Mouse (Mus musculus) cerebellum, postnatal 14 days (tissue): ENCODE results near the gene F5.

ENCODE experiments used
- DNase-seq, 2 experiments: peaks; one replicate each; pipeline ENCODE4 v3.0.0; 2021; ENCODE audit warnings: mixed read lengths in 2 of 2

F5 gene

GRCm38 (mm10) chr1:164151387-164152088, at the start of gene F5:
Gene F5 (plus strand): TSS chr1:164151838.
- no peak for DNase-seq

DNA sequence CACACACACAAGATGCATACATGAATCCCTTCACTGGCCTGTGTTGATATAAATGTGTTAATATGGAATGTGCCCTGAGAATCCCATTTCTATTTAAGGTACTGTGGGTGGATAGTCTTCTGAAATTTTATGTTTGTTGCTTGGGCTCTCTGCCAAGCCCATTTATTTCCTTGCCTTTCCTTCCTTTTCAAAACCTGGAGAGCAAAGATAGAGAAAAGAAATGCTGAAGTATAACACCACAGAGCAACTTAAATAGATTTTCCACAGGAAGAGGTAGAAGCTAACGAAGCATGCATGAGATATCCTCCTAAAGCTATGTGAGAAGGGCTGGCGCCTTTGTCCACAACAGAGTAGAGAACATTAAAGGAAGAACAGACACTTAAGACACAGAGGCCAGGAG, 41.9 kb upstream of the F5 start:
- DNase-seq: no peak

GRCm38 (mm10) chr1:164110591-164111329, 40.9 kb upstream of the F5 start:
- no peak for DNase-seq

DNA sequence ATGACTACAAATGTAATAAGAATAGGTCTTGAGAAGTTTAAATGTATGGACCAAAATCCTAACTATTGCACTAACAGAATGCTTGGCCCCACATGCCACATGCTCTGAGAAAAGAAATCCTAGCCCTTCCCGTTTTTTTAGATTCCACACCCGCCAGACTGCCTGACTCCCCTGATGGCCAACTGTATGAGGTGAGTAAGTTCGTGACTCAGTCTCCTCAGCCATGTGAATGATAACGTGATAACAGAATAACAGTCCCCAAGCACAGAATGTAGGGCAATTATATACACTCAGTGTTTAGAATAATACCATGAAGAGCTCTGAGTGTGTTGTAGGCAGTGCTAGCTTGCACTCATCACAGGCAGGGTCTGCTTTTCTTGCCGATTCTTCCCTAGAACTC, 37.4 kb upstream of the F5 start:
- no peak for DNase-seq

DNA sequence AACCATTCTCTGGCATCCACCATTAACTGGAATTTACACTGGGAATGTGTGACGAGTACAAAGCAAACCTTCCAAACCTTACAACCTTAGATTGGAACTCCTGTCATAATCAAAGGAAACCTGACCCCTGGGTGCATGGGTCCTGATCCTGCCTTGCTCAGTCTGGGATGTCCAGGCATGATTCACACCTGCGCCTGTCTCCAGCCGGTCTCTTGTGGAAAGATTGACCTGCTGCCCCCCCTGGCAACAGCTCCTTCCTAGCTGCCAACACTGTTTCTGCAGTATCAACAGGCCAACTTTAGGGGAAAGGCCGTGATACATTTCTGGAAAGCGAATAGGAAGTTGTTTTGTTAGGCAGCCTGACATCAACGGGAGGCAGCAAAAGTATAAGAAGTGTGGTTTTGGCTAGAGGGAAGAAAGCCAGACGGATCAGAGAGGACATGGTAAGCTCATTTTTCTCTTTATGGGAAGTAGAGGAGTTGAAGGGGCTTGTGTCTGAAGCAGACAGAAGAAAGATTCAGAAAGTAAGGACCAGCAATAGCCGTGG, 36.6 kb upstream of the F5 start, which contains the start of gene Selp:
Gene Selp (plus strand): TSS at position 318 of the 547 bp plus-strand sequence.
- no peak for DNase-seq

DNA sequence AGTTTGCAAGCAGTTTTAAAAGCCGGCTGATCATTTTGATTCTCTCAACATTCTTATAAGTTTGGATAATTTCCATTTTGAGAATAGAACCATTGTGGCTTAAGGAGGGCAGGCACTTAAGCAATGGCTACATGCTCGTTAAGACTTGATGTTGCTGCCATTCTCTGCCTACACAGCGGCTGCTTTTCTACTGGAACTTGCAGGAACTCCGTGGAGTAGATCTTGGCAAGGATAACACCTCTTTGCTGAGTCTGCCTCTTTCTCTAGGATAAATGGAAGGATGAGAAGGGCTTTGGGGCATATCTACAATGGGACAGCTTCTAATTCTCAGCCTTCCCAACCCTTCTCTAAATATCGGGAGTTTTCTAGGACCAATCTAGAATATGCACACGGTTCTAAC, 36.0 kb upstream of the F5 start:
- DNase-seq: no peak

GRCm38 (mm10) chr1:164117869-164118268, 33.8 kb upstream of the F5 start:
- DNase-seq: no peak

DNA sequence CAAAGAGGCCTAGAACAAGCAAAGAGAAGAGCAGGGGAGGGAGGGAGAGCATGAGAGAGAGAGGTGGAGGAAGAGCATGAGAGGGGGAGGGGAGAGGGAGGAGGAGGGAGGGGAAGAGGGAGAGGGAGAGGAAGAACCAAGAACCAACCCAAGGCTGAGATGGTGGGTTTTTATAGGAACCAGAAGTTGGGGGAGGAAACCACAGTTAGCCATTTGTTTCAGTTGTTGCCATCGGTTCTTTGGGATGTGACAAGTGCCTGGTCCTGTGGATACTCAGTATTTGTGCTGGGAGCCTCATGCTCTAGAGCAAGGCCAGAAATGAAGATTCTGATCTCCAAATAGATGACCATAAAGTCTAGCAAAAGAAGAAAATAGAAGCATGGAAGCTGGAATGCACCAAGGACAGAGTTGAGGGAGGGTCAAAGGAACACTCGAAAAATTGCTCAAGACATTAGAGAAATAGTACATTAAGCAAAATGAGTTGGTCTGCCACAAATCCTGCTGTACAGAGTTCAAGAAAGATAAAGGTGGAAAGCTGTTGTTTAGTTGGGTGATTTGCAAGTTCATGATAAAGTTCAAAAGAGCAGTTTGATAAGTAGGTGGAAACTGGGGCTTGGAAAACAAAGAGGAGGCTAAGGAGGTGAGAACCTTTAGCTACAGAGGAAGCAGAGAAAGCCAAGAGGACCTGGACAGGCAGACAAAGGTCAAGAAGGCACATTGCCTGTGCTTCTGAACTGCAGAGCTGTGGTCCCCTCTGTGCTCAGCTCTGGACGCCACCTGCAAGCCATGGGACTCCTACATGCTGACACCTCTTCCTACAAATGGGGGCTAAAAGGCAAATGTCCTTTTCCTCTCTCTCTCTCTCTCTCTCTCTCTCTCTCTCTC, 31.5 kb upstream of the F5 start:
- no peak for DNase-seq

GRCm38 (mm10) chr1:164120777-164121158, 30.9 kb upstream of the F5 start:
- DNase-seq: no peak

DNA sequence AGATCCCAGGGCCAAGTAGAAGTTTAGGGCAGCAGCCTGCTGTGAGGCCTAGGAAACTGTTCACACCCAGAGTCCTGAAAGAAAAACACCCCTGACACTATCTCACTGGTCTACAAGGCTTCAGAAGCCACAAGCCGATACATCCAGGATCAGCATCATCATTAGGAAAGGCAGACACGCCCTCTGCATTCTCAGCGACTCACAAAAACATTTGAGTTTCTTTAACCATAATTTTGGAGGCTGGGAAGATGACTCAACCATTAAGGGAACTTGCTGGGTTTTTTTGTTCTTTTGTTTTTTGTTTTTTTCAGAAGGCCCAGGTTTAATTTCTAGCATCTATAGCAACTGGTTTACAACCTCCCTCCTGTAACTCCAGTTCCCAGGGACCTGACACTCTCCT, 27.8 kb upstream of the F5 start:
- no peak for DNase-seq

GRCm38 (mm10) chr1:164130013-164130412, 21.6 kb upstream of the F5 start:
- DNase-seq: no peak

DNA sequence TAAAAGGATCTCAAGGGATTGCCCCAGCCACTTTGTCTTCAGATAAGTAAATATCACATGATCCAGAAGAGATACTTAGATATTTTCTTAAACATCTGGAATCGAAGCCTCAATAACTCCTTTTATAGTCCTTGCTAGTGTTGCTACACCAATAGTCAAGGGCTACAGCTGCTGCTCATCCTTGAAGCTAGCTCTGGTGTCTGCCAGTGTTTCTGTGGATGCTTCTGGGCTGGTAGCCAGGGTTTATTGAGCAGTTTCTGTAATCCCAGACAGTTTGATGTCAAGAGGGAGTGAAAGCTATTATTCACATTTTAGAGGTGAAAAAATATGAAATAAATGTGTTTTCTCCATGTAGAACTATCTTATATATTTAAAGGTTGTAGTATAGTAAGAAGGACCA, 19.0 kb upstream of the F5 start:
- no peak for DNase-seq

GRCm38 (mm10) chr1:164134101-164134500, 17.5 kb upstream of the F5 start:
- DNase-seq: no peak

DNA sequence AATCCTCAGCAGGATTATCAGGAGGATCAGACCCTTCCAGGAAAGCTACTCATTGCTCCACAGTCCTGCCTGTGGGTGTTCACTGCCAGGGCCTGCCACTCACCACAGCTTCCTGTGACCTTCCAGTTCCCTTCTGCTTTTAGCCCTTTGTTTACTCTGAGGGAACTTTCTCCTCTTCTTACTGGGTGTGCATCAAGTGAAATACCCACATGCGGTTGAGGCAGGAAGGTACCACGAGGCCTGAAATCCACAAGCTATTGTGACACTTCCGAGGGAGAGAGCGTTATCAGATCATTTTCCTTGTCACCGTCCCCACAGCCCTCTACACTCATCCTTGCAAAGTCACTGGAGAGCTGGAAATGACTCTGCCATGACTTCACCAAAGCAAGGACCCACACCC, 16.3 kb upstream of the F5 start:
- DNase-seq: no peak

- no peak for DNase-seq
These were observed 15.7 kb upstream of the F5 start for GRCm38 (mm10) chr1:164135960-164136359.

- no peak for DNase-seq
These were observed 15.0 kb upstream of the F5 start for GRCm38 (mm10) chr1:164136636-164137035.

DNA sequence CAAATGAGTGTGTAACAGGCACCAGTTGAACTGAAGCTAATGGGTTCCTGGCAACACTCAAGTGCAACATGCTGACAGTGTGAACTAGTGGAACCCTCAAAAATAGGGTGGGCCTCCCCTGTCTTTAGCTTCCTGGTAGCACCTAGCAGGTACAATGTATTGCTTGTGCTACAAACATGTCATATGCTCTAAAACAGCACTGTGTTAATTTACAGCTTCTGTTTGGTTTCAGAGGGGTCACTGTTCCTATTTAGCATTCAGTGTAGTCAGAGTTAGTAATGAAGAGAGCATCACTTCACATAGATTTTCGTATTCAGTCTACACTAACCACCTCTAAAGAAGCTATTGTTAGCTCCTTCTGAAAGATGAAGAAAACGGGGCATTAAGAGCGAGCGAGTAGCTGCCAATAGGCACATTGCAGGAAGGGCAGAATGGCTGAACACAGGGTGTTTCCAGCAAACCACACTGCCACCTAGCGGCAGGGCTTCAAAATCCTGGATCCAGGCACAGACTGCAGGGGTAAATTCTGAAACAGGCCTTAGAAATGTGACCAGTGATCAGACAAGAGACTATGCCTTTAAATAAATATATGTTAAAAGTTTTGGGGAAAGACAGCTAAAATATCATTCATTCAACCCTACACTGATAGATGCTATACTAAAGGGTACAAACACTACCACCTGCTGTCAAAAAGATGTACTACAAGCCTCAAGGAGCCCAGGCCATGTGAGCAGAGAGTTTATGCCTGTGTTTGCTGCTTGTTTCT, 13.1 kb upstream of the F5 start:
- peak; percentile 78 to 87 for DNase-seq

- DNase-seq: no peak
These were observed 12.2 kb upstream of the F5 start for GRCm38 (mm10) chr1:164139464-164139863.

- no peak for DNase-seq
These were observed 2.6 kb upstream of the F5 start for GRCm38 (mm10) chr1:164149083-164149482.

GRCm38 (mm10) chr1:164152836-164153235, 1.2 kb downstream of the F5 start:
- no peak for DNase-seq

DNA sequence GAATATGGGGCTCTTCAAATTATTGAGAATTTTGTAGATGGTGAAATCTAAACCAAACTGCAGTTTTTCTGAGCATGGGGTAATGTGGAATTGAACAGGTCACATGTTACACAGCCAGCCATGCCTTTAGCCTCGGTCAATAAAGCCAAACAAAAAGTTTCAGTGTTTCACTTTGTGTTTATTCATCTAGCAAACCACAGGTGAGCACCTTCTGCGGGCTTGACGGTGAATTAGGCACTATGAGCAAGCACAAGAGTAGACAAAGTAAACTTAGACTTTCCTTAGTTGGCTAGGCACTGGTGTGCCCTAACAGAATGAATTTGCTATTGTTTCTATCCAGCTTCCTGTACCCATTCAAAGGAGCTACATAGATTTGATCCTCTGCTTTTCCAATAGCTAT, 3.3 kb downstream of the F5 start:
- DNase-seq: no peak

DNA sequence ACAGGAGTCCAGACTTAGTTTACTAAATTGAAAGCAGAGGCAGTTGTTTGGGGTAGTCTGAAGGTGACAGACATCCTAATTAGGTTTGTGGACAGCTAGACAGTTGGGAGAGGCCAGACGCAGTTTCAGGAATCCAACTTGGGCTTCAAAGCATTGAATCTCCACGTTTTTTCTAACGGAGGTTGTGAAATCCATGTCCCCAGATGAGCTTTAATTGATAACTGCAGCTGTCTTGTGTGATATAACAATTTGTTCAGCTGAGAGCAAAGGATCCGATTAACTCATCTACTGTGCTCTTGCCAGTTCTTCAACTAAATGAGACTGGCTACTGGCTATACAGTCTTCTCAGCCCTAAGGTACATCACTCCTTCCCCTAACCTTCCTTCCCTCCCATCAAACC, 6.9 kb downstream of the F5 start:
- DNase-seq: no peak
